Mouse (Mus musculus): ENCODE measurements around the gene Sde2. TPM values are rescaled to one million over a fixed set of nuclear protein-coding genes. Genes with fewer than 3 reads are reported as not detected.
"Not testable (repeated sequence)": the region's sequence is repeated elsewhere in the genome, so short reads cannot be mapped to it uniquely, and the experiment has no call there.

Gene Sde2
- total RNA-seq, 2 experiments from 2014 or later, result 22.9 TPM

DNA sequence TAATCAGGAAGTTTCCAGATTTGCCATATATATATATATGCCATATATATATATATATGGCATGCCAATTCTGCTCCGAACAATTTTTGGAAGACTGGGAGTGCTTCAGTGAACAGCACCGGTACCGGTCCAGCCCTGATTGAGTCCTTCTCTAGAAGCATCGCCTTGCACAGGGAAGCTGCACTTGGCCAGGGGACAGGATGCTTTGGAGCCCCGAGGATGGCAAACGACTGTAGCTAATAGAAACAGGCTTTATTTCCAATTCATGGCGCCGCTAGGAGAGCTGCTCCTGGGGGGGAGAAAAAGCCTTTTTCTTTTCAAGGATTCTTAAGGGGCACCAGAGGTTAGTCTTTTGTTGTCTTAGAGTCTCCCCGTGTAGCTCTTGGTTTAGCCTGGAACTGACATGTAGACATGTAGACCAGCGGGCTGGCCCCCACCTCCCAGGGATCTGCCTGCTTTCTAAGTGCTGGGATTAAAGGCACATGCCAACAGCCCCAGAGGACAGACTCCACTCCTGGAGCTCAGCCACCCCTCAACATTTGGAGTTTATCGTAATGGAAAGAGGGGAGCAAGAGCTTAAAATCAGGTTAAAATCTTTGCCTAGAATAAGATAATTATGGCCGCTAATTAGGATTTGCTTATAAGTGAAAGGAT is 35.4 kb upstream of the Sde2 start:
- Histone ChIP-seq H3K27ac (no peak overlapping the region), H3K4me3 (no peak overlapping the region)
- no peak for TF ChIP-seq CTCF (conservative IDR thresholded peaks at IDR 0.05)
- no peak for DNase-seq (ENCODE audit: low spot score in 2 of 2)

DNA sequence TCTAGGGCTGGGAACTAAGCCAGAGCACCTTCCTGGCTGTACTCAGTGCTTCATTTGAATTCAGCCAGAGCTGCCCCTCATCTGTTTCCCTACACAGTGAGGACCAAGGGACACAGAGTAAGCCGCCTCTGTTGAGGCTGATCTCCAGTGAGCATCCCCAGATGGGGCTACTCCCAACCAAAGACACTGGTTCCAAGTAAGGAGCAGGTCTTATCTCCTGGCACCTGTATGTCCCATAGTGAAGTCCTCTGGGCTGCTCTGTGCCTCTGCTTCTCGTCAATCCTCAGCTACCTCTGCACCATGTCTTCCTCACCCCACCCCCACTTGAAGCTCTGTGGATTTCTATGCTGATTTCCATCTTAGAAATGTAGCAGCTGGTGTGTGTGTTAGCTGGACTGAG is 32.9 kb upstream of the Sde2 start:
- TF ChIP-seq CTCF (conservative IDR thresholded peaks at IDR 0.05), result no peak
- H3K4me3 ChIP-seq, result no peak overlapping the region
- H3K27ac ChIP-seq, result no peak overlapping the region
- no peak for DNase-seq (ENCODE audit: low spot score in 2 of 2)

- H3K4me3 ChIP-seq, result no peak overlapping the region
- no peak for TF ChIP-seq CTCF (conservative IDR thresholded peaks at IDR 0.05)
- no peak overlapping the region for H3K27ac ChIP-seq
- no peak for DNase-seq (ENCODE audit: low spot score in 2 of 2)
Measured at GRCm38 (mm10) chr1:180821101-180821500, 29.8 kb upstream of the Sde2 start.

DNA sequence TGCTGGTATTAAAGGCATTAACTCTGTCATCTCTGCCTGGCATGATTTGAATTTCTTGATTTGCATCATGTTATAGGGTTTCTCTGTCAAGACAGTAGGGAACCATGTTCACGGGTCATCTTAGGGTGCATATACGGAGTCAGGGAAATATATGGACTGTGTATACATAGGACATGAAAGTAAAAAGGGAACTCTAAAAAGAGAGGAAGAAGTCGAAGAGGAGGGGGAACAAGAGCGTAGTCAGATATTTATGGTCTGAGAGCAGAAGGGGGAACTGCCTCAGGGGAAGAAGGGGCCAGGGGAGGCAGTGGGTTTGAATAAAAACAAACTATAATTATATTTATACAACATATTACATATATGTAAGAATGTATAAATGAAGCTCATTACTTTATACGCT is 28.7 kb upstream of the Sde2 start:
- no peak for TF ChIP-seq CTCF (conservative IDR thresholded peaks at IDR 0.05)
- Histone ChIP-seq H3K27ac (no peak overlapping the region), H3K4me3 (no peak overlapping the region)
- DNase-seq (ENCODE audit: low spot score in 2 of 2), result no peak

GRCm38 (mm10) chr1:180823716-180824115 is 27.2 kb upstream of the Sde2 start:
- TF ChIP-seq CTCF (conservative IDR thresholded peaks at IDR 0.05), result no peak
- no peak for DNase-seq (ENCODE audit: low spot score in 2 of 2)
- Histone ChIP-seq H3K27ac (no peak overlapping the region), H3K4me3 (no peak overlapping the region)

DNA sequence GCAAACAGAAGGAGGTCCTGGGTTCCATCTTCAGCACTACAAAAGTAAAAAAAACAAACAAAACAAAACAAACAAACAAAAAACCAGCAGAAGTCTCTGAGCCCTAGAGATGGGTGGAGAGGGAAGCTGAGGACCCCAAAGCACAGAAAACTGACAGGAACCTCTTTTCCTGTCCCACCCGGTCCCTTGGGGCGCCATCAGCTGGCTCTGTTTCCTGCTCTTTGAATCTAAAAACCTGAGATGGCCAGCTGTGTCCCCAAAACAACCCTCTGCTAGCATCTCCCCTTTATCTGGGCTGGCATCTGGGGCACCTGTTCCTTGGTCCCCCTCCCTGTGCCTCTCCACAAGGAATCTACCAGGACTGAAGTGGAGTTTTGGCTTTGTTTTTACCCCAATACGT is 26.2 kb upstream of the Sde2 start:
- Histone ChIP-seq H3K4me3 (no peak overlapping the region), H3K27ac (no peak overlapping the region)
- no peak for TF ChIP-seq CTCF (conservative IDR thresholded peaks at IDR 0.05)
- DNase-seq (ENCODE audit: low spot score in 2 of 2), result no peak

GRCm38 (mm10) chr1:180826634-180827033 is 24.3 kb upstream of the Sde2 start:
- TF ChIP-seq CTCF (conservative IDR thresholded peaks at IDR 0.05), result no peak
- Histone ChIP-seq H3K27ac (no peak overlapping the region), H3K4me3 (no peak overlapping the region)
- DNase-seq (ENCODE audit: low spot score in 2 of 2), result no peak

DNA sequence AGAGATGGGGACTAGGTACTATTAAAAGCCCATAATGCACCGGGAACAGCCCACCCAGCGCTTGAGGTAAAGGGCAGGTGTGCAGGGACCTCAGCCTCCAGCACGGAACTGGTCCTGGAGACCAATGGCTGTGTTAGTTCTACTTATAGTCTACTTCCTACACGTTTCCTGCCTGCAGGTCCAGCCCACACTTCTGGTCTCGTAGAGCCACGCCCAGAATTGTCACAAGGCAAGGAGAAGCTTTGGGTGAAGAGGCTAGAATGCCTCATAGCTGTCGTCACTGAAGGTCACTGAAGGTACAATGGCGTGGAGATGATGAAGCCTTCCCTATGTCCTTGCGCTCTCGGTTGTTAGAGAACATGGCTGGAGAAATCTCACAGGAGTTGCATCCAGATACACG is 21.2 kb upstream of the Sde2 start:
- no peak for DNase-seq (ENCODE audit: low spot score in 2 of 2)

DNA sequence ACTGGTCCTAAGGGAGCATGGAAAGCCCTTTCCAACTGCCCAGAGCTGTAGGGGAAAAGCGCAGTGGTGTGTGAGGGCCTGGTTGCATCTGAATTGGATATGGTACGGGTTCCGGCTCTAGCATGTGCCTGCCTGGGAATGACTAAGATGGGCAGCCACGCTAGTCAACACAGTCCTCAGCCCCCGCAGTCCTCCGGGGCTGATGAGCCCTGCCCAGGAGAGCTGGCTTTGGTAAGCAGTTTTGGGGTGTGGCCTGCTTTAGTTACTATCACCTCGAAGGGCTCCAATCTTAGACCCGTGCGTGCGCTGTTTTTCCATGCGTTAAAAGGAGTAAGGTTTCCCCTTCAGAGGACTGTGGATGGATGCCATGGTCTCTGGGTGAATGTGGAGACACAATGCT is 20.8 kb upstream of the Sde2 start:
- H3K4me3 ChIP-seq, result no peak overlapping the region
- no peak overlapping the region for H3K27ac ChIP-seq
- TF ChIP-seq CTCF (conservative IDR thresholded peaks at IDR 0.05), result no peak
- no peak for DNase-seq (ENCODE audit: low spot score in 2 of 2)

More for the DNA sequence above, 21.2 kb upstream of the Sde2 start:
- TF ChIP-seq CTCF (conservative IDR thresholded peaks at IDR 0.05), result no peak
- Histone ChIP-seq H3K27ac (no peak overlapping the region), H3K4me3 (no peak overlapping the region)

- no peak for DNase-seq (ENCODE audit: low spot score in 2 of 2)
- no peak overlapping the region for H3K4me3 ChIP-seq
- no peak for TF ChIP-seq CTCF (conservative IDR thresholded peaks at IDR 0.05)
- no peak overlapping the region for H3K27ac ChIP-seq
Measured at GRCm38 (mm10) chr1:180830588-180831346, 20.2 kb upstream of the Sde2 start.

GRCm38 (mm10) chr1:180835273-180836015 is 15.5 kb upstream of the Sde2 start:
- H3K27ac ChIP-seq, result no peak overlapping the region
- H3K4me3 ChIP-seq, result no peak overlapping the region
- TF ChIP-seq CTCF (conservative IDR thresholded peaks at IDR 0.05), result no peak
- DNase-seq (ENCODE audit: low spot score in 2 of 2), result no peak

DNA sequence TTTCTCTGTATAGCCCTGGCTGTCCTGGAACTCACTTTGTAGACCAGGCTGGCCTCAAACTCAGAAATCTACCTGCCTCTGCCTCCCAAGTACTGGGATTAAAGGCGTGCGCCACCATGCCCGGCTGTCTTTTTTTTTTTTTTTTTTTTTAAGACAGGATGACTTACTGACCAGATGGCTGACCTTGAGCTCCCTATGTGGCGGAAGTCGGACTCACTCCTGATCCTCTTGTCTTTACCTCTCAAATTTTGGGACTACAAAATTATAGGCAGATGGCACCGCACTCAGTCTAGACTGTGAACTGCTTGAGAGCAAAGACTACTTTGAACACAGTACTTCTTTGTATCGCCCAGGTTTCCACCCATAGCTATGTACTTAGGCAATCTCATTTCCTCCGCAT is 14.5 kb upstream of the Sde2 start:
- H3K27ac ChIP-seq; DNase-seq (ENCODE audit: low spot score in 2 of 2); H3K4me3 ChIP-seq: not testable (repeated sequence)

DNA sequence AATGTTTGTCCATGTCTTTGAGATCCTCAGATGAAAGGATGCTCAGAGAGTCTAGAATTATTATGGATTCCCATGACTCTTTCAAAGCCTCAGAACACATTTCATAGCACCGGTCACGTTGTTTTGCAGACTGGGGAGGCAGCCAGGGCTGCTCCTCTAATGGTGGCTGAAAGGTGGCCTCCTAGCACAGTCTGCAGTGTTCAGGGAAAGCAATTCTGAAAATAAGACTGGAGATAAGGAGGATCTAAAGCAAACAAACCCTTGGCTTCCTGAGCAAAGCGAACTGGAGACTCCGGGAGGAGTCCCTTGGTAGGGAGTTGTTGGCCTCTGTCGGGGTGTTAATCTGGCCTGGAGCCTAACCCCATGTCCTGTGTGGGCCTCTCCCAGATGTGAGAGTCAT is 13.7 kb upstream of the Sde2 start:
- DNase-seq (ENCODE audit: low spot score in 2 of 2), result no peak
- Histone ChIP-seq H3K4me3 (no peak overlapping the region), H3K27ac (no peak overlapping the region)
- TF ChIP-seq CTCF (conservative IDR thresholded peaks at IDR 0.05), result no peak

Data from layer of hippocampus, adult 2 months (tissue).